Mouse (Mus musculus) kidney, postnatal 25 days (tissue): ENCODE measurements around the gene Cdc42ep4.

ENCODE experiments used
- DNase-seq, 2 experiments: peaks; one replicate each; pipeline ENCODE4 v3.0.0; 2021; ENCODE audit warnings: mixed read lengths in 2 of 2

Cdc42ep4 gene

GRCm38 (mm10) chr11:113748797-113749521 is 2.7 kb downstream of the Cdc42ep4 start:
- DNase-seq, result peak; percentile 52 to 74

GRCm38 (mm10) chr11:113747725-113748380 is 3.8 kb downstream of the Cdc42ep4 start:
- no peak for DNase-seq

- peak; percentile 69 to 84 for DNase-seq
These were observed 4.6 kb downstream of the Cdc42ep4 start for GRCm38 (mm10) chr11:113747056-113747455.

- DNase-seq, result no peak
These were observed 5.7 kb downstream of the Cdc42ep4 start for GRCm38 (mm10) chr11:113745961-113746360.

- DNase-seq, result no peak
These were observed 8.7 kb downstream of the Cdc42ep4 start for GRCm38 (mm10) chr11:113742998-113743397.

- DNase-seq, result peak; percentile 34 to 73
These were observed 11.6 kb downstream of the Cdc42ep4 start for GRCm38 (mm10) chr11:113740100-113740499.

- peak; percentile 83 to 89 for DNase-seq
These were observed 12.5 kb downstream of the Cdc42ep4 start for GRCm38 (mm10) chr11:113739213-113739612.

GRCm38 (mm10) chr11:113737912-113738311 is 13.8 kb downstream of the Cdc42ep4 start:
- no peak for DNase-seq

- DNase-seq, result peak in 1 of 2 experiments; percentile 28
These were observed 14.2 kb downstream of the Cdc42ep4 start for GRCm38 (mm10) chr11:113737553-113737854.

GRCm38 (mm10) chr11:113736848-113737552 is 14.7 kb downstream of the Cdc42ep4 start:
- DNase-seq, result no peak

- peak; percentile 45 to 78 for DNase-seq
These were observed 16.5 kb downstream of the Cdc42ep4 start for GRCm38 (mm10) chr11:113735151-113735550.

GRCm38 (mm10) chr11:113733631-113734364 is 17.9 kb downstream of the Cdc42ep4 start:
- peak; percentile 34 to 76 for DNase-seq

GRCm38 (mm10) chr11:113731945-113732612 is 19.6 kb downstream of the Cdc42ep4 start:
- no peak for DNase-seq

GRCm38 (mm10) chr11:113730879-113731278 is 20.8 kb downstream of the Cdc42ep4 start:
- DNase-seq, result peak; percentile 43 to 71

- DNase-seq, result peak in 1 of 2 experiments; percentile 64
These were observed 21.8 kb downstream of the Cdc42ep4 start for GRCm38 (mm10) chr11:113729917-113730316.

- peak in 1 of 2 experiments; percentile 56 for DNase-seq
These were observed 22.4 kb downstream of the Cdc42ep4 start for GRCm38 (mm10) chr11:113729239-113729638.

- DNase-seq, result no peak
These were observed 23.7 kb downstream of the Cdc42ep4 start for GRCm38 (mm10) chr11:113727992-113728391.

GRCm38 (mm10) chr11:113726994-113727888 is 24.4 kb downstream of the Cdc42ep4 start:
- DNase-seq, result peak in 1 of 2 experiments; percentile 56

GRCm38 (mm10) chr11:113725235-113726048 is 26.2 kb downstream of the Cdc42ep4 start:
- DNase-seq, result peak in 1 of 2 experiments; percentile 69

GRCm38 (mm10) chr11:113722405-113723090 is 29.1 kb downstream of the Cdc42ep4 start:
- no peak for DNase-seq
